Mouse (Mus musculus): Measurements from ENCODE around the gene Ccdc87.

- TF ChIP-seq CTCF (conservative IDR thresholded peaks at IDR 0.05 in 1 of 2, IDR thresholded peaks at IDR 0.05 in 1 of 2; ENCODE audit: low read depth in 2 of 2, low read length in 2 of 2) (no peak), TCF12 (IDR thresholded peaks at IDR 0.05; ENCODE audit: low read depth, low read length) (no peak), POLR2A (IDR thresholded peaks at IDR 0.05; ENCODE audit: low read depth, low read length) (no peak), ELF1 (IDR thresholded peaks at IDR 0.05; ENCODE audit: low read depth, low read length) (no peak), MAFK (IDR thresholded peaks at IDR 0.05; ENCODE audit: insufficient replicate concordance, low read length) (no peak), PAX5 (IDR thresholded peaks at IDR 0.05; ENCODE audit: low read length) (no peak), SIN3A (IDR thresholded peaks at IDR 0.05; ENCODE audit: low read length) (no peak), UBTF (IDR thresholded peaks at IDR 0.05; ENCODE audit: low read depth, low read length) (no peak), EP300 (IDR thresholded peaks at IDR 0.05; ENCODE audit: low read length) (no peak), ETS1 (conservative IDR thresholded peaks at IDR 0.05; ENCODE audit: low read depth, low read length) (no peak), MAZ (IDR thresholded peaks at IDR 0.05; ENCODE audit: low read depth, low read length) (no peak), CHD1 (IDR thresholded peaks at IDR 0.05; ENCODE audit: low read depth, low read length) (no peak)
Observed at GRCm38 (mm10) chr19:4828444-4829114, 10.6 kb upstream of the Ccdc87 start.

Measured in CH12.LX (cell line).